Mouse (Mus musculus): ENCODE measurements around the gene Zfp983. TPM values are rescaled to one million over a fixed set of nuclear protein-coding genes. Genes with fewer than 3 reads are reported as not detected.
"Not testable (repeated sequence)": the region's sequence is repeated elsewhere in the genome, so short reads cannot be mapped to it uniquely, and the experiment has no call there.

The Zfp983 gene
- total and polyA plus RNA-seq, 3 experiments, result 1.0 to 1.5 TPM; not detected in 1

DNA sequence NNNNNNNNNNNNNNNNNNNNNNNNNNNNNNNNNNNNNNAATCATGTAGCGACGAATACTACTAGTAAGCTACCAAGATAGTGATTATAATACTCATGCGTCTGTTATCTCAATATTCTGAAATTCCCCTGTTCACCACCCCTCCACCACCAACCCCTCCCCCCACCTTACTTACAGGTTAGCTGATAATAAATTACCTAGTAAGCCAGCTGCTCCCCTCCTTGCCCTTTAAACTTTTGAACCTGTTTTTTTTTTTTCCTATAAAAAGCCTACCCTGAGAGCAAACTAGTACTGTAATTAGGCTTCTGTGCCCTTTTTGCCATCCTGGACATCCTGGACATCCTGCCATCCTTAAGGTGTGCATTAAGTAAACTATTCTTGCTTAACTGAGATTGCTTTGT is 26.8 kb upstream of the Zfp983 start (continued):
- no peak for TF ChIP-seq RAD21 (IDR thresholded peaks at IDR 0.05; ENCODE audit: low read depth, low read length)
- no peak for TF ChIP-seq GABPA (IDR thresholded peaks at IDR 0.05; ENCODE audit: low read depth, low read length)
- peak; percentile 45; the same call in 1 of the 2 replicates for TF ChIP-seq RCOR1 (IDR thresholded peaks at IDR 0.05; ENCODE audit: low read depth, low read length)
- no peak for TF ChIP-seq ELF1 (IDR thresholded peaks at IDR 0.05; ENCODE audit: low read depth, low read length)
- no peak for TF ChIP-seq ZMIZ1 (IDR thresholded peaks at IDR 0.05; ENCODE audit: low read depth, low read length)
- TF ChIP-seq ETS1 (IDR thresholded peaks at IDR 0.05; ENCODE audit: low read depth, low read length), result peak; percentile 90
- no peak for TF ChIP-seq TAL1 (IDR thresholded peaks at IDR 0.05; ENCODE audit: low read length)

DNA sequence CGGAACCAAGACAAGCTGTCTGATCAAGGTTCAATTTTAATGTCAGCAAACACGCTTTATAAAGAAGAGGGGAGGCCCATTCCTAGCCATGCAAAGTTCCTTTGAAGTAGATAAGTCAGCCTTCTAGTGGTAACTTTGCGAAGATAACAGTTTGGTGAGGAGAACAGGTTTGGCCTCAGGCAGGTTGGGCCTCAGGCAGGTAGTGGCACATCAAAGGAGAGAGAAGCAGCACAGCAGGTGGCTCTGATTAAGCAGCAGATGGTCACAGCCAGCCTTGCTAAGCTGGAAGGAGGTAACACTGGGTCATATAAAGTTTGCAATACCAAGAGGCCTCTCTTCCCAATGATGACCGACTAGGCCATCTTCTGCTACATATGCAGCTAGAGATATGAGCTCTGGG is 14.7 kb upstream of the Zfp983 start:
- H3K27ac ChIP-seq (ENCODE audit: control insufficient read depth, low read depth, low read length); H3K9ac ChIP-seq (ENCODE audit: control insufficient read depth, low read depth, low read length, poor library complexity, severe bottlenecking); H3K79me2 ChIP-seq (ENCODE audit: control insufficient read depth, insufficient read depth, low read length, poor library complexity); DNase-seq (ENCODE audit: low read depth, low spot score); H3K36me3 ChIP-seq (ENCODE audit: control insufficient read depth in 1 of 2, insufficient read depth in 2 of 2, low read length in 2 of 2); H3K4me3 ChIP-seq (ENCODE audit: control insufficient read depth in 1 of 2, insufficient read depth in 1 of 2, low read depth in 2 of 2, low read length in 2 of 2); H3K9me3 ChIP-seq (replicated peaks; ENCODE audit: insufficient read depth, low read length); H3K27me3 ChIP-seq (ENCODE audit: control insufficient read depth in 1 of 2, insufficient read depth in 2 of 2, low read length in 2 of 2); H3K4me1 ChIP-seq (ENCODE audit: control insufficient read depth in 1 of 2, insufficient read depth in 2 of 2, low read length in 2 of 2): not testable (repeated sequence)

DNA sequence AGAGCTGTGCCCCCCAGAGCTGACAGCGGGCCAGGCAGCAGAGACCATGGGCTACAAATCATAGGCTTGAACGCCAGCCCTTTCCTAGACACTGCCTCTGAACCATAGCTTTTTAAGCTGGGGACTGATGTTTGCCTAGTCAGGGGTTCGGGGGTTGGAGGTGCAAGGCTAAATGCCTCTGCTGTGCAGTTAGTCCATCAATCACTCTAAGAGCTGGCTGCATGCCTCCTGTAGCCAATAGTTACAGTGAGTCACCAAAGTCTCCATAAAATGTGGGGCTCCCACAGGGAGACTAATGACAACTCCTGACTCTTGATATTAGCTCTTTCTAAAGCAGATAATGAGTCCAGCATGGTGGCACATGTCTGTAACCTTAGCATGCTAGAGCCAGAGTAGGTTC is 1.6 kb upstream of the Zfp983 start:
- Histone ChIP-seq H3K9me3 (replicated peaks; ENCODE audit: insufficient read depth, low read length) (no peaks in the 10 kb centered on the region), H3K4me1 (ENCODE audit: control insufficient read depth in 1 of 2, insufficient read depth in 2 of 2, low read length in 2 of 2) (no peaks in the 10 kb centered on the region), H3K27ac (ENCODE audit: control insufficient read depth, low read depth, low read length) (no peak overlapping the region), H3K36me3 (ENCODE audit: control insufficient read depth in 1 of 2, insufficient read depth in 2 of 2, low read length in 2 of 2) (no peaks in the 10 kb centered on the region; a peak in 1 of 4 replicates), H3K79me2 (ENCODE audit: control insufficient read depth, insufficient read depth, low read length, poor library complexity) (no peaks in the 10 kb centered on the region), H3K4me3 (ENCODE audit: control insufficient read depth in 1 of 2, insufficient read depth in 1 of 2, low read depth in 2 of 2, low read length in 2 of 2) (no peak overlapping the region), H3K27me3 (ENCODE audit: control insufficient read depth in 1 of 2, insufficient read depth in 2 of 2, low read length in 2 of 2) (no peaks in the 10 kb centered on the region), H3K9ac (ENCODE audit: control insufficient read depth, low read depth, low read length, poor library complexity, severe bottlenecking) (no peak overlapping the region)
- peak; percentile 4 for DNase-seq (ENCODE audit: low read depth, low spot score)
- no peak for TF ChIP-seq CHD1 (IDR thresholded peaks at IDR 0.05; ENCODE audit: low read depth, low read length)
- no peak for TF ChIP-seq MAFK (IDR thresholded peaks at IDR 0.05; ENCODE audit: borderline replicate concordance, low read depth, low read length)

DNA sequence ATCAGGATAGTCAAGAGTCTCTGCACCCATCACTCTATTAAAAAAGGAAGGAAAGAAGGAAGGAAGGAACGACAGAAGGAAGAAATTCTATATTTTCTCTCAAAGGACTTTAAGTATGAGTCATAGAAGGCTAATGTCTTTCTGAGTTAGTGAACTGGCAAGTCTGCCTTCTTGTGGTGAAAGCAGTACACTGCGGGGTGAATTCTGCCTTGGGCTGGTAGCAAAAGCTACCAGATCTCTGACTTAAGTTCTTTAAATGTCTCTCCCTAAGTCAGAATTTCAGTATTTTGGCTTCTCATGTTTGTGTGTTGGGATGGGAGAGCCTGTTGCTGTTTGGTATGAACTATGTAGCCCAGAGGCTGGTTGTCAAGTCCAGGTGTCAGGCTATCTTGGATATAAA is 488 bp upstream of the Zfp983 start:
- Histone ChIP-seq H3K4me3 (ENCODE audit: control insufficient read depth in 1 of 2, insufficient read depth in 1 of 2, low read depth in 2 of 2, low read length in 2 of 2) (peak overlapping the region; percentile 44 to 67), H3K9ac (ENCODE audit: control insufficient read depth, low read depth, low read length, poor library complexity, severe bottlenecking) (peak overlapping the region; percentile 48), H3K27me3 (ENCODE audit: control insufficient read depth in 1 of 2, insufficient read depth in 2 of 2, low read length in 2 of 2) (no peaks in the 10 kb centered on the region), H3K36me3 (ENCODE audit: control insufficient read depth in 1 of 2, insufficient read depth in 2 of 2, low read length in 2 of 2) (no peaks in the 10 kb centered on the region; a peak in 1 of 4 replicates), H3K4me1 (ENCODE audit: control insufficient read depth in 1 of 2, insufficient read depth in 2 of 2, low read length in 2 of 2) (no peaks in the 10 kb centered on the region), H3K9me3 (replicated peaks; ENCODE audit: insufficient read depth, low read length) (no peaks in the 10 kb centered on the region), H3K27ac (ENCODE audit: control insufficient read depth, low read depth, low read length) (peak overlapping the region; percentile 60), H3K79me2 (ENCODE audit: control insufficient read depth, insufficient read depth, low read length, poor library complexity) (no peaks in the 10 kb centered on the region)
- DNase-seq (ENCODE audit: low read depth, low spot score), result peak; percentile 80
- TF ChIP-seq CTCF (IDR thresholded peaks at IDR 0.05 in 2 of 3, conservative IDR thresholded peaks at IDR 0.05 in 1 of 3; ENCODE audit: control insufficient read depth in 1 of 3, insufficient read depth in 1 of 3, low read depth in 2 of 3, low read length in 3 of 3, poor library complexity in 1 of 3, severe bottlenecking in 1 of 3), result peak; percentile 54 to 63 (median 61)
- TF ChIP-seq MAFK (IDR thresholded peaks at IDR 0.05; ENCODE audit: borderline replicate concordance, low read depth, low read length), result no peak
- 0 out of 2 replicates have a peak, but pooled peaks have one; percentile 19 for TF ChIP-seq ZC3H11A (IDR thresholded peaks at IDR 0.05; ENCODE audit: low read depth, low read length)
- TF ChIP-seq NELFE (IDR thresholded peaks at IDR 0.05; ENCODE audit: low read depth, low read length), result no peak
- TF ChIP-seq SMC3 (IDR thresholded peaks at IDR 0.05; ENCODE audit: low read depth, low read length), result peak; percentile 53
- TF ChIP-seq RAD21 (IDR thresholded peaks at IDR 0.05; ENCODE audit: low read depth, low read length), result peak; percentile 31; the same call in 1 of the 2 replicates
- no peak for TF ChIP-seq HCFC1 (IDR thresholded peaks at IDR 0.05; ENCODE audit: low read depth, low read length)
- no peak for TF ChIP-seq RCOR1 (IDR thresholded peaks at IDR 0.05; ENCODE audit: low read depth, low read length)
- TF ChIP-seq TBP (IDR thresholded peaks at IDR 0.05; ENCODE audit: low read depth, low read length), result no peak

Measured in MEL (cell line).